Mouse (Mus musculus) megakaryocyte, embryonic 14.5 days (primary cell): ENCODE results near the gene Col1a1. TPM values are rescaled to one million over a fixed set of nuclear protein-coding genes. Genes with fewer than 3 reads are reported as not detected.
A peak's percentile ranks its signal among the peaks of the same experiment; 100 is the strongest.

Experiments
- H3K27me3 ChIP-seq: replicated peaks from 2 replicates; pipeline ENCODE3; 2012; ENCODE audit warnings: inconsistent platforms
- H3K36me3 ChIP-seq: replicated peaks from 2 replicates; pipeline ENCODE3; 2012; ENCODE audit warnings: low read length, inconsistent platforms, mixed read lengths
- H3K4me1 ChIP-seq: 2 replicates; pipeline ENCODE4 v1.6.1; 2012; ENCODE audit warnings: inconsistent platforms
- H3K4me3 ChIP-seq: replicated peaks from 2 replicates; pipeline ENCODE3; 2012; ENCODE audit warnings: moderate library complexity, mild to moderate bottlenecking, inconsistent platforms
- H3K9me3 ChIP-seq: 2 replicates; pipeline ENCODE4 v1.6.1; 2012; ENCODE audit warnings: inconsistent platforms
- FLI1 ChIP-seq: IDR thresholded peaks from 2 replicates; pipeline ENCODE4 v1.6.1; 2012; ENCODE audit warnings: low read length, inconsistent platforms, mixed read lengths
- GATA1 ChIP-seq: IDR thresholded peaks from 3 replicates; pipeline ENCODE4 v1.6.1; 2012; ENCODE audit warnings: mixed read lengths, low read length, inconsistent platforms, borderline replicate concordance
- polyA plus RNA-seq: library from polyadenylated mRNA; stranded (reverse); fragments of >175 nt; gene quantifications from 2 replicates; pipeline ENCODE4 v1.2.3, GENCODE M21; 2012; ENCODE audit warnings: low replicate concordance; ENCODE audit not compliant: insufficient read depth

Gene Col1a1
- polyA plus RNA-seq, 1 experiment, result not detected

DNA sequence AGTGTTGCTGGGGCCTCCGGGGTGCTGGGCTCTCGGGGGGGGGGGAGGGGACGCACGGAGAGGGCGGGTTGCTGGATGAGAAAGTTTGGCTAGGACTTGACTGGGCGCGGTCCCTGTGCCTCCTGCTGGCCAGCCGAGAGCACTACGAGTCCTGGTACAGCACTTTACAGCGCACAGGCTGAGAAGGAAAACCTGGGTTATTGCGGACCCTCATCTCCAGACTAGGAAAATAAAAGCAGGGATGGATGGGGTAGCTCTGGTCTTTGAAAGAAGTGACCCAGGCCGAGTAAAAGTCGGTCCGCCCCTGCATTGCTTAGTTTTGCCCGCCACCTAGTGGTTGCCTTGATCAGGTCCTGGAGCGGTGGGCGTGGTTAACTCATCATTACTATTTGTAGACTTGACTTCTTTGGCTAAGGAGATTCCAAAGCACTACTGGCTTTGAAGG lies 849 bp downstream of the Col1a1 start:
- Histone ChIP-seq H3K9me3 (no peaks in the 10 kb centered on the region), H3K27me3 (peaks cover 87% of the 10 kb centered on the region), H3K36me3 (no peaks in the 10 kb centered on the region), H3K4me1 (peaks cover 29% of the 10 kb centered on the region), H3K4me3 (peak overlapping the region; percentile 88)
- TF ChIP-seq FLI1 (no peak), GATA1 (no peak)

DNA sequence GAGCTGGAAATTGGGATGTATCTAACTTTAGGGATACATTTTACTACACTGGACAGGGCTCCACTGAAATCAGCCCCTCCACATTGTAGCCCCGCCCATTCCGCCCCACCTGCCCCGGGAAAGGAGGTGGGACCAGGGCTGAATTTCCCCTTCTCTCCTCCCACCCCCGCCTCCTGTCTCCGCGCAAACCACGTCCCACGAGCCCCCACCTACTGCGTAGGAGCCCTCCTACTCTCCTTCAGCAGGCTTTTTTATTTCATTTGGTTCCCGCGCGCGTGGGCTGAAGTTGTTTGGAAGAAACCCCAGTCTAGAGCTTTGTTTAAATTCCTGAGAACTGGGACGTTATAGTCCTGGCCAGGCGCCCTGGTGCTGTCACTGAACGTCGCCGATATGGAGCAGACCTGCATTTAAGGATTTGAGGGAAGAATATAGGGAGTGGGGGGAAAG lies 1.3 kb downstream of the Col1a1 start:
- H3K9me3 ChIP-seq, result no peaks in the 10 kb centered on the region
- H3K27me3 ChIP-seq, result peaks cover 87% of the 10 kb centered on the region
- peak overlapping the region; percentile 88 for H3K4me3 ChIP-seq
- no peaks in the 10 kb centered on the region for H3K36me3 ChIP-seq
- TF ChIP-seq FLI1 (no peak), GATA1 (no peak)
- H3K4me1 ChIP-seq, result peaks cover 34% of the 10 kb centered on the region

DNA sequence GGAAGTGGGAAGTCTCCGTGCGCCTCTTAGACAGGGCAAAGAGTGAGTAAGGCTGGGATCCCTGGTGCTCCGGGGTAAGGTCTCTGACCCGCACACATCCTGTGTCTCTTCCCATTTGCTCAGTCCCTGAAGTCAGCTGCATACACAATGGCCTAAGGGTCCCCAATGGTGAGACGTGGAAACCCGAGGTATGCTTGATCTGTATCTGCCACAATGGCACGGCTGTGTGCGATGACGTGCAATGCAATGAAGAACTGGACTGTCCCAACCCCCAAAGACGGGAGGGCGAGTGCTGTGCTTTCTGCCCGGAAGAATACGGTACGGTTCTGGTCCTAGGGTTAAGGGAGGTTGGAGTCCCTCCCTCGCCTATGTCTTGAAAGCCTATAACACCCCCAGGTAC lies 1.8 kb downstream of the Col1a1 start:
- peak overlapping the region; percentile 88 for H3K4me3 ChIP-seq
- H3K9me3 ChIP-seq, result no peaks in the 10 kb centered on the region
- H3K36me3 ChIP-seq, result no peaks in the 10 kb centered on the region
- H3K4me1 ChIP-seq, result peaks cover 38% of the 10 kb centered on the region
- TF ChIP-seq FLI1, result no peak
- peaks cover 89% of the 10 kb centered on the region for H3K27me3 ChIP-seq

DNA sequence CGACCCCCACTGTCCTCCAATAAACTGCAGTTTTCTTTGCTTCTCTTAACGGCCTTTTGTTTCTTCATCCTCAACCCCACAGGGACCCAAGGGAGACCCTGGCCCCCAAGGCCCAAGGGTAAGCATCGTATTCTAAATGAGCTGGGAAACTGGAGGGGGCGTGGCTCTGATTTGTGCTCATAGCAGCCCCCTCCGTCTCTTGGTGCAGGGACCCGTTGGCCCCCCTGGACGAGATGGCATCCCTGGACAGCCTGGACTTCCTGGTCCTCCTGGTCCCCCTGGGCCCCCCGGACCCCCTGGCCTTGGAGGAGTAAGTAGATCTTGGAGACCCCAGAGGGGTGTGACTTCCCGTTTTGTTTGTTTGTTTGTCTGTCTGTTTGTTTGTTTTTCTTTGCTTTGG lies 2.3 kb downstream of the Col1a1 start:
- Histone ChIP-seq H3K27me3 (peaks cover 89% of the 10 kb centered on the region), H3K4me1 (peaks cover 41% of the 10 kb centered on the region), H3K4me3 (no peak overlapping the region)

DNA sequence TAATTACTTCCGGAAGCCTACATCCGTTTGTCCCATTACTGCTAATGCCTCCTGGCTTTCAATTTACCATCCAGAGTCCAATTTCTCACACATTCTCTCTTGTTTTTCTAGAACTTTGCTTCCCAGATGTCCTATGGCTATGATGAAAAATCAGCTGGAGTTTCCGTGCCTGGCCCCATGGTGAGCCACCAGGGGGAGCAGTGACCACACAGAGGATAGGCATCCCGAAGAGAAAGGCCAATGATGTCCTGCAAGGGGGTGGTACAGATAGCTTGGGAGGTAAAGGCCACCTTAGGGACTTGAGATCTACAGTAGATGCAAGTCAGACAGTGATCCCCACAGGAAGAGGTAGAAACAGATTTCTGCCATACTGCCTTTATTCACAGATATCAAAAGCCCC lies 3.3 kb downstream of the Col1a1 start:
- no peaks in the 10 kb centered on the region for H3K36me3 ChIP-seq
- H3K4me3 ChIP-seq, result no peak overlapping the region
- peaks cover 41% of the 10 kb centered on the region for H3K4me1 ChIP-seq
- no peaks in the 10 kb centered on the region for H3K9me3 ChIP-seq
- no peak for TF ChIP-seq GATA1
- TF ChIP-seq FLI1, result no peak
- peaks cover 89% of the 10 kb centered on the region for H3K27me3 ChIP-seq

More for the DNA sequence above, 2.3 kb downstream of the Col1a1 start:
- TF ChIP-seq FLI1 (no peak), GATA1 (no peak)
- H3K9me3 ChIP-seq, result no peaks in the 10 kb centered on the region
- H3K36me3 ChIP-seq, result no peaks in the 10 kb centered on the region

DNA sequence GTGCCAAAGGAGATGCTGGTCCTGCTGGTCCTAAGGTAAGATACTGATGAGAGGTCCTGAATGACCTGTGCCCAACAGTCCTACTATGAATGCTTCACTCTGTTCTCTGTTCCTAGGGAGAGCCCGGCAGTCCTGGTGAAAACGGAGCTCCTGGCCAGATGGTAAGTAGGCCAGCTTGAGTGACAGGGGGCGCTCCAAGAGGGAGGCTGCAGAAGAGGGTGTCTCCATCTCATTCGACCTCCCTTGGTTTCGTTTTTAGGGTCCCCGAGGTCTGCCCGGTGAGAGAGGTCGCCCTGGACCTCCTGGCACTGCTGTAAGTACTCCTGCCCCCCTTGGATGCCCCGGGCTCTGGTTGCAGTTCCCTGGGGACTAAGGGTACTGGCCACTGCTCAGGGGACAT lies 5.1 kb downstream of the Col1a1 start:
- H3K27me3 ChIP-seq, result peaks cover 89% of the 10 kb centered on the region
- peaks cover 40% of the 10 kb centered on the region for H3K4me1 ChIP-seq
- TF ChIP-seq FLI1 (no peak), GATA1 (no peak)
- peak overlapping the region; percentile 2 for H3K4me3 ChIP-seq
- H3K36me3 ChIP-seq, result no peaks in the 10 kb centered on the region
- no peaks in the 10 kb centered on the region for H3K9me3 ChIP-seq

DNA sequence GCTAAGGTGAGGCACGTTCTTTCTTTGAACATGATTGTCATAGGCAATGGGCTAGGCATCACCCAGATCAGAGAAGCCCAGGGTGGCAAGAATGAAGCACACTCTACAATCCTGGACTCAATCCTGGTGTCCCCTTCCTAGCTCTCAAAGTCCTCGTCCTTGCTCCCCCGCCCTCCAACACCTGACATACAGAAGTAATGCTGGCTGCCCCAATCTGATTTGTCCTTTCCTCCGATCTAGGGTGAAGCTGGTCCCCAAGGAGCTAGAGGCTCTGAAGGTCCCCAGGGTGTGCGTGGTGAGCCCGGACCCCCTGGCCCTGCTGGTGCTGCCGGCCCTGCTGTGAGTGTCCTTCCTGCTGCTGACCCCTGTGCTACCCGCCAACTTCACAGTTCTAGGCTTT lies 5.8 kb downstream of the Col1a1 start:
- TF ChIP-seq FLI1 (no peak), GATA1 (no peak)
- Histone ChIP-seq H3K36me3 (no peaks in the 10 kb centered on the region), H3K9me3 (no peaks in the 10 kb centered on the region), H3K27me3 (peaks cover 89% of the 10 kb centered on the region), H3K4me3 (no peak overlapping the region), H3K4me1 (peaks cover 34% of the 10 kb centered on the region)

DNA sequence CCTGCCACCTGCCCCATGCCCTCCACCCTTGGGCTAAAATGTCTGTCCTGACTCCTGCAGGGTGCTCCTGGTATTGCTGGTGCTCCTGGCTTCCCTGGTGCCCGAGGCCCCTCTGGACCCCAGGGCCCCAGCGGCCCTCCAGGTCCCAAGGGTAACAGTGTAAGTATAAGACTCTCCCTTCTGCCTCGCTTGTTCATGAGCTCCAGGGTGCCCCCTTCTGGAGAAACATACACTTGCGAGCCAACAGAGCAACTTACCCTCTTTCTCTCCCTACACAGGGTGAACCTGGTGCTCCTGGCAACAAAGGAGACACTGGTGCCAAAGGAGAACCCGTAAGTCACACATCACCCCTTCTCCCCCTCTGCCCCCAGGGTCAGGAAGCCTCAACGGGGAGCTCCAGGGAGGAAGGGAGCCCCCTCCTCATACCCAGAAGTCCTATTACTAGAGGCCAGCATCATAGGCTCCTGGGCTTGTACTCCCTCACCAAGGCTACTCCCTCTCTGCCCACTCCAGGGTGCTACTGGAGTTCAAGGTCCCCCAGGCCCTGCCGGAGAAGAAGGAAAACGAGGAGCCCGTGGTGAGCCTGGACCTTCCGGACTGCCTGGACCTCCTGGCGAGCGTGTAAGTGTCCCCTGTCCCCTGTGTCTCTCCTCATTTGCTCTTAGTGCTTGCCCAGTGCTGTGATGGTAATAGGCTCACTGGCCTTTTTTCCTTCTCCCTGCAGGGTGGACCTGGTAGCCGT lies 6.4 kb downstream of the Col1a1 start:
- peaks cover 95% of the 10 kb centered on the region for H3K27me3 ChIP-seq
- TF ChIP-seq FLI1, result no peak
- no peak for TF ChIP-seq GATA1

DNA sequence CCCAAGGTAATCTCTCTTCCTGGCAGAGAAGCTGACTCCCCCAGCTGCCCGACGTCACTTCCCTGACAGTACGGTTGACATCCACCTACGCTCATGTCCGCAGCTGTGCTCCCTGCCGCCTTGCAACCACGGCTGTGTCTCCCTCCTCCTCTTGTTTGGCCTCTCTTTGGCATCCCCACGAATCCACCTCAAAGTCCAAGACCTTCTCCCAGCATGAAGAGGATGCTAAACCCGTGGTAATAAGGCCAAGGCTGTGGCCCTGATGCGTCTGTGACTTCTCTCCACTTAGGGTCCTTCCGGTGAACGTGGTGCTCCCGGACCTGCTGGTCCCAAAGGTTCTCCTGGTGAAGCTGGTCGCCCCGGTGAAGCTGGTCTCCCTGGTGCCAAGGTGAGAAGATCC lies 7.0 kb downstream of the Col1a1 start:
- TF ChIP-seq FLI1 (no peak), GATA1 (no peak)
- peaks cover 94% of the 10 kb centered on the region for H3K27me3 ChIP-seq
- H3K36me3 ChIP-seq, result no peaks in the 10 kb centered on the region
- H3K4me3 ChIP-seq, result no peak overlapping the region
- H3K4me1 ChIP-seq, result peaks cover 21% of the 10 kb centered on the region
- no peaks in the 10 kb centered on the region for H3K9me3 ChIP-seq

More for the DNA sequence above, 6.4 kb downstream of the Col1a1 start:
- H3K4me3 ChIP-seq, result no peak overlapping the region
- no peaks in the 10 kb centered on the region for H3K9me3 ChIP-seq
- peaks cover 27% of the 10 kb centered on the region for H3K4me1 ChIP-seq
- H3K36me3 ChIP-seq, result no peaks in the 10 kb centered on the region

DNA sequence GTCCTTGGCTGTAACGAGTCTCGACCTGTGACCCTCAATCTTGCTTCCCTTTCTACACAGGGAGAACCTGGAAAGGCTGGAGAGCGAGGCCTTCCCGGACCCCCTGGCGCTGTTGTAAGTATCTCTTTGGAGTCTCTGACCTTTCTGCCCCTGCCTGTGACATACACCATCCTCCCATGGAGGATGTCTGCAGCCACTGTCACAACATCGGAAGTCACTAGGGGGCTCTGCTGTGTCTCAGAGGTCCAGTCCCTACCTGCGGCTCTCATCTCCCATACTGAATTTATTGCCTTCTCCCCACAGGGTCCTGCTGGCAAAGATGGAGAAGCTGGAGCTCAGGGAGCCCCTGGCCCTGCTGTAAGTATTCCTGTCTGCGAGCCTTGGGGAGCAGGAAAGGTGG lies 8.3 kb downstream of the Col1a1 start:
- peaks cover 17% of the 10 kb centered on the region; the same call in 1 of the 2 replicates for H3K4me1 ChIP-seq
- H3K27me3 ChIP-seq, result peaks cover 98% of the 10 kb centered on the region

More for the DNA sequence above, 8.3 kb downstream of the Col1a1 start:
- no peak overlapping the region for H3K4me3 ChIP-seq
- no peaks in the 10 kb centered on the region for H3K9me3 ChIP-seq
- no peaks in the 10 kb centered on the region for H3K36me3 ChIP-seq
- TF ChIP-seq FLI1 (no peak), GATA1 (no peak)
